Mouse (Mus musculus): ENCODE measurements at regions not wholly inside any gene's neighbourhood (a gene's known extent, or its start where the extent isn't known, plus 50 kb on each side); places are given as distances from the start of the nearest gene placed in this dataset.

- TF ChIP-seq POLR2A (IDR thresholded peaks at IDR 0.05; ENCODE audit: low read depth, low read length) (no peak), CTCF (IDR thresholded peaks at IDR 0.05; ENCODE audit: borderline replicate concordance, insufficient read depth, low read length) (no peak)
These were observed 228.9 kb upstream of the Sfrp2 start for GRCm38 (mm10) chr3:83537231-83537630.
